Mouse (Mus musculus): Measurements from ENCODE around the gene Rps6kl1.

Gene Rps6kl1

GRCm38 (mm10) chr12:85159592-85159991 is 8.5 kb upstream of the Rps6kl1 start:
- no peak for TF ChIP-seq GATA4 (IDR thresholded peaks at IDR 0.05; ENCODE audit: insufficient replicate concordance, low read length)

GRCm38 (mm10) chr12:85158801-85159200 is 7.7 kb upstream of the Rps6kl1 start:
- no peak for TF ChIP-seq GATA4 (IDR thresholded peaks at IDR 0.05; ENCODE audit: insufficient replicate concordance, low read length)

DNA sequence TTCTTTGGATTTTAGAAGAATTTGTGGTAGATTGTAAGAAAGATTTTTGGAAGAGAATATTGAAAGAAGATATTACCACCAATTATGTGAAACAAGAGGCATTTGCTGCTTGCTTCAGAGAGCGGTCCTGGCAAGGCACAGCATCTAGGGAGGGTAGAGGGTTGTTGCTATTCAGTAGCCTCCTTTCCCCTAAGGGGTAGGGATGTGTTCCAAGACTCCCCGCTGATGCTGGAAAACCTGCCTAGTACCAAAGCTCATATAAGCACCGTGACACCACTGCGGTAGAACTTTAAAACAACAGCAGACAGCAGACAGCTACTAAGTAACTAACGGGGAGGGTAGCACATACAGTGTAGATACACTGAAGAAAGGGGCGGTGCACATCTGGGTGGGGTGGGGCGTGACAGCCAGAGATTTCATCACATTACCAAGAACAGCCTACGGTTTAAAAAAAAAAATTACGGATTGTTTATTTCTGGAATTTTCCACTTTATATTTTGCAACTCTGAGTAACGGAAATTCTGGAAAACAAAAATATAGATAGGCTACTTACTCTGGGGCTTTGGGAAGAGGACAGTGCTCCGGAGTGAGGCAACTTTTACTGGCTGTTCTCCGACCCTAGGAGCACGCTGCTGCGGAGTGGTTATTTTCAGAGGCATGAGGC is 6.9 kb upstream of the Rps6kl1 start:
- TF ChIP-seq GATA4 (IDR thresholded peaks at IDR 0.05; ENCODE audit: insufficient replicate concordance, low read length) = no peak

- no peak for TF ChIP-seq GATA4 (IDR thresholded peaks at IDR 0.05; ENCODE audit: insufficient replicate concordance, low read length)
These were observed 5.3 kb upstream of the Rps6kl1 start for GRCm38 (mm10) chr12:85156324-85156723.

GRCm38 (mm10) chr12:85153011-85153410 is 1.9 kb upstream of the Rps6kl1 start:
- TF ChIP-seq GATA4 (IDR thresholded peaks at IDR 0.05; ENCODE audit: insufficient replicate concordance, low read length) = no peak

DNA sequence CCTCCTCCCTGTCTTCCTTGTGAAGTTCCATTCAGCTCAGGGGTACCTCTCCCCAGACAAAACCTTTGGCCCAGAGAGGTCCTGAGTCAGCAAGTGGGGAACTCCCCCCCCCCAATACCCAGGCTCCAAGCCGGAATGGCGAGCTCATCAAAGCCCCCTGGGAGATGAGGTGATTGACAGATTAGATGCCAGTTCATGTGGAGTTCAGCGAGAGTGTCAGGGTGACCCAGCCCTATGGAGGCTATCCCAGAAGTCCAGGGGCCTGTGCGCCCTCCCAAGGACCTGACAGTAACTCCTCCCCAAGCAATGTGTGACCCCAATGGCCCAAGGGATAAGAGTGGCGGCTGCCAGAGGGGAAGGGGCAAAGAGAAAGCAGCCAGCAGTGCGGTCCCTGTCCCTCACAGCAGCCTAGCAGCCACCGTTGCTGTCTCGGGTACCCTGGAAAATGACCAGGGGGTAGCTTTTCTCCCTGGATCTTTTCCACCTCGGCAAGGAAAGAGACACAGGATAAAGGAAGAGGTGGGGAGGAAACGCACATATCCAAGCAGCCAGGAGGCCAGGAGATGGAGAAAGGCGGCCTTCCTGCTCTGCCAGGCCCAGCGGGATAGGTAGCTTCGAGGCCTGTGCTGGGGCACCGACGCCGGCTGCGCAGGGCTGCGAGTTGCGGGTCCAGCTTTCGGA is 603 bp downstream of the Rps6kl1 start:
- no peak for TF ChIP-seq GATA4 (IDR thresholded peaks at IDR 0.05; ENCODE audit: insufficient replicate concordance, low read length)

GRCm38 (mm10) chr12:85146881-85147280 is 4.2 kb downstream of the Rps6kl1 start:
- TF ChIP-seq GATA4 (IDR thresholded peaks at IDR 0.05; ENCODE audit: insufficient replicate concordance, low read length) = no peak

- TF ChIP-seq GATA4 (IDR thresholded peaks at IDR 0.05; ENCODE audit: insufficient replicate concordance, low read length) = no peak
These were observed 4.7 kb downstream of the Rps6kl1 start for GRCm38 (mm10) chr12:85146355-85146754.

- no peak for TF ChIP-seq GATA4 (IDR thresholded peaks at IDR 0.05; ENCODE audit: insufficient replicate concordance, low read length)
These were observed 5.4 kb downstream of the Rps6kl1 start for GRCm38 (mm10) chr12:85145630-85146029.

GRCm38 (mm10) chr12:85144821-85145220 is 6.2 kb downstream of the Rps6kl1 start:
- no peak for TF ChIP-seq GATA4 (IDR thresholded peaks at IDR 0.05; ENCODE audit: insufficient replicate concordance, low read length)

DNA sequence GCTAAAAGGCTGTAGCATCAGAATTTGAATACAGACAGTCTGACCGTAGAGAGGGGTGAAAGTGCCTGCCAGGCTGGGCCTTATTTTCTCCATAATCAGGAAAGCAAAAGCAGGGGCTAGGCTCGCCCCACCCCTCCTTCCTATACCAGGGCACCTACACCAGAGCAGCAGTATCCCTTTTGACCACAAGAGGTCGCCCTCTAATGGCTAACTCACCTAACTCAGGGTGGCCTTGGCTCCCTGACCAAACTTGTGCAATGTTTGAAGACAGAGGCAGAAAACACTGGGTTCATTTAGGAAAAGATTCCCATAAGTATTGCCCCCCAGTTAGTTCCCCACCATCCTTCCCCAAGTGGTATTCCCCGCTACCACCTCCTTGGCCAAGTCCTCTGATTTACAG is 8.3 kb downstream of the Rps6kl1 start:
- no peak for TF ChIP-seq GATA4 (IDR thresholded peaks at IDR 0.05; ENCODE audit: insufficient replicate concordance, low read length)

DNA sequence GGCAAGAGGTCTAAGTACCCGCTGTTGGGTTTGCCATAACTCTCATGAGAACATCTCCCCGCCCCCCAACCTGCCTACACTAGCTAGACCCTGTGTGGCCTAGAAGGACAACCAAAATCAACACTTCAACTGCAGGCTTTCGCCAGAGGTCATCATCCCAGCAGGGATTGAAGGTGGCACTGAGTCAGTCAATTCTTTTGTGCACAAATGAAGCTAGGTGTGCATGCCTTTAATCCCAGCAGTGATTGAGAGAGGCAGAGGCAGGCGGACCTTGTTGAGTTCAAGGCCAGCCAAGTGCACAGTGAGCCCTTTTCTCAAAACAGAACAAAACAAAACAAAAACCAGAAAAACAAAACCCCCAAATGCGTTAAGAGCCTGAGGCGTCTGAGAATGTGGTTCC is 10.0 kb downstream of the Rps6kl1 start:
- TF ChIP-seq GATA4 (IDR thresholded peaks at IDR 0.05; ENCODE audit: insufficient replicate concordance, low read length) = no peak

DNA sequence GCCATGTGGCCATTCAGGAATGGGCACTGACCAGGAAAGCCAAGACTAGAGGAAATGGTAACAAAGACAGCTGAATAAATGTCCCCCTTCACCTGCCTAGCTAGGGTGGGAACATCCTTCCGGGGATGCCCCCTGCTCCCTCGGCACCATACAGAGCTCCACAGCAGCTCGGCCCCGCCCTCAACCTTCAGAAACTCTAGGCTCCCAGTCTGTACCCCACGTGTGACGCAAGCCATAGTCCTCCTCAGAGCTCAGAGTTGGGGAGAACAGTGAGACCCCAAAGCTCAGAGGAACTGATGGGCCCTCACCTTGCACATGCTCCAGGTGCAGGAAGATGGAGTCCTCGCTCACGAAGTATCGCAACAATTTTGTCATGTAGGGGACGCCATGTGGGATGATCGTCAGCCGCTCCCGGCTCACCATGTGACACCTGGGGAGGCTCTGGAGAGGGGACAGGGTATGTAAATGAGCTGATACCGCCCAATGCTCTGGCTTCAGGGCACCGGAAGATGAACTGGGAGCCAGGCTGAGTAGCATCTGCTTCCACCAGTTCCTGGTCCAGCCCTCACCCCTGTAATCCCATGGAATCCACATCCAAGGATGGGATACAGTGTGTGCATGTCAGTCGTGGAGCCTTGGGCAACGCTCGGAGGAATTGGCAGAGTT is 10.9 kb downstream of the Rps6kl1 start:
- TF ChIP-seq GATA4 (IDR thresholded peaks at IDR 0.05; ENCODE audit: insufficient replicate concordance, low read length) = no peak

DNA sequence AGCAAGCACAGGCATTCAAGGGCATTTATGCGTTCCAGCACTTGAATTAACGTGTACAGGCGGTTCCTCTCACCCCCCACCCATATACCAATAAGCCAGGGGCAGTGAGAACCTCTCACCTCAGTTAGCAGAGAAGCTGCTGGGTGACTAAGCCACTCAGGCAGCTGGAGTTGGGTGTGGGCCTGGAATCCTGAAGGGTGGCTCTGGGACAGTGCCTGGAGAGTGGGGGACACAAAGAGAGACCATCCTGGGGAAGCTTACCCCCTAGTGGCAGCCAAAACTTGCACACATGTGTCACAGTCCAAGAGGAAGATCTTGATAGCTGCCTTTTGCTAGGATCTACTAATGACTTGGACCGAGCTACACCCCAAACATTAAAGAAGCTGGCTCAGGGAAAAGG is 14.4 kb downstream of the Rps6kl1 start:
- no peak for TF ChIP-seq GATA4 (IDR thresholded peaks at IDR 0.05; ENCODE audit: insufficient replicate concordance, low read length)

GRCm38 (mm10) chr12:85135513-85136470 is 15.3 kb downstream of the Rps6kl1 start:
- no peak for TF ChIP-seq GATA4 (IDR thresholded peaks at IDR 0.05; ENCODE audit: insufficient replicate concordance, low read length)
